Mouse (Mus musculus) stomach, postnatal 0 days (tissue): ENCODE measurements around the gene Actb. TPM values are rescaled to one million over a fixed set of nuclear protein-coding genes. Genes with fewer than 3 reads are reported as not detected.

Experiments
- ATAC-seq: fragments of 200-750 bp; cut with Nextera tagmentation; 2 replicates; pipeline ENCODE4 v1.8.0; 2017; ENCODE audit not compliant: low FRiP score, low TSS enrichment
- DNase-seq: peaks from one replicate; pipeline ENCODE4 v3.0.0-alpha.2; 2016; ENCODE audit warnings: low spot score
- H3K27ac ChIP-seq: fragments of 300-500 bp; sonication (generic); replicated peaks from 2 replicates; pipeline ENCODE4 v1.5.1; 2014; ENCODE audit warnings: mild to moderate bottlenecking, control low read depth
- H3K27me3 ChIP-seq: fragments of 300-500 bp; sonication (generic); 2 replicates; pipeline ENCODE4 v1.6.1; 2014; ENCODE audit warnings: low read length; ENCODE audit not compliant: control insufficient read depth, insufficient read depth
- H3K36me3 ChIP-seq: fragments of 300-500 bp; sonication (generic); 2 replicates; pipeline ENCODE4 v1.6.1; 2014; ENCODE audit warnings: low read length, mixed read lengths; ENCODE audit not compliant: control insufficient read depth, insufficient read depth
- H3K4me1 ChIP-seq: fragments of 300-500 bp; sonication (generic); replicated peaks from 2 replicates; pipeline ENCODE4 v1.6.1; 2014; ENCODE audit warnings: antibody characterized with exemption; ENCODE audit not compliant: control insufficient read depth, insufficient read depth
- H3K4me2 ChIP-seq: fragments of 300-500 bp; sonication (generic); replicated peaks from 2 replicates; pipeline ENCODE4 v1.6.1; 2014; ENCODE audit warnings: low read depth, mild to moderate bottlenecking, control low read depth, moderate library complexity
- H3K4me3 ChIP-seq: fragments of 300-500 bp; sonication (generic); 2 replicates; pipeline ENCODE4 v1.5.1; 2014; ENCODE audit warnings: low read depth, low read length, control low read depth
- H3K9ac ChIP-seq: fragments of 300-500 bp; sonication (generic); 2 replicates; pipeline ENCODE4 v1.6.1; 2014; ENCODE audit warnings: mild to moderate bottlenecking, low read length, control low read depth, mixed read lengths
- H3K9me3 ChIP-seq: fragments of 300-500 bp; sonication (generic); 2 replicates; pipeline ENCODE4 v1.6.1; 2016; ENCODE audit warnings: low read length; ENCODE audit not compliant: control insufficient read depth
- CTCF ChIP-seq: IDR thresholded peaks from 2 replicates; pipeline ENCODE4 v1.5.1; 2016; ENCODE audit warnings: antibody characterized with exemption, low read depth, mild to moderate bottlenecking, moderate library complexity
- EP300 ChIP-seq: optimal IDR thresholded peaks from 2 replicates; pipeline ENCODE3; 2016; ENCODE audit warnings: antibody characterized with exemption
- WGBS: fragments of 180-500 bp; shearing (Covaris S2); extraction: QIAGEN DNeasy Blood & Tissue Kit; methylation state at CpG from one replicate; pipeline ENCODE4 v1.1.7; 2014; 5-methylcytosine and 5-hydroxymethylcytosine counted together
- polyA plus RNA-seq: library from polyadenylated mRNA; unstranded; fragments of >200 nt; fragmentation: Nextera tagmentation; extraction: Ambion mirVana; gene quantifications from 2 replicates; pipeline ENCODE4 v1.2.1, GENCODE M21; 2015

The Actb gene
- polyA plus RNA-seq, 1 experiment from 2014 or later = 16,187 TPM

DNA sequence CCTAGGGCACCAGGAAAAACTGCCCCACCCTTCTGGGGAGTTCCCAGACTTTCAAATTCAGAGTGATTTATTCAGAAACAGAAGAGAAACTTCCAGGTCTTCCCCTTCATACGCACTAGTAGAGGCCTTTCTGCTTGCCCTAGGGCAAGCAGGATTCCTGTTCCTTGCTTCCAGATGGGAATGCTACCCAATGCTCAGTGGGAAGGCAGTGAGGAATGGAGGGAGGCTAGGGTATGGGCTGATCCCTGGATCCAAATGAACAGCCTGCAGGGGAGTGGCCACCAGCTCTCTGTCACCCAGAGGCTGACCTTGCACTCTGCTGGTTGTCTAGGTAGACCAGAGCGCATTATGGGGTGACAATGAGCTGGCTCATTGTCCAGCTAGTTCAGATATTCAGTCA lies 5.1 kb upstream of the Actb start:
- Histone ChIP-seq H3K9ac (no peak overlapping the region), H3K36me3 (no peaks in the 10 kb centered on the region), H3K9me3 (no peaks in the 10 kb centered on the region), H3K27me3 (no peaks in the 10 kb centered on the region), H3K4me3 (no peak overlapping the region), H3K27ac (peak overlapping the region; percentile 70), H3K4me1 (peaks cover 28% of the 10 kb centered on the region), H3K4me2 (no peak overlapping the region)
- no peak for DNase-seq
- ATAC-seq = no peak
- WGBS = 75% methylated on average over 2 of the region's 2 CpGs
- TF ChIP-seq EP300 (no peak), CTCF (no peak)

DNA sequence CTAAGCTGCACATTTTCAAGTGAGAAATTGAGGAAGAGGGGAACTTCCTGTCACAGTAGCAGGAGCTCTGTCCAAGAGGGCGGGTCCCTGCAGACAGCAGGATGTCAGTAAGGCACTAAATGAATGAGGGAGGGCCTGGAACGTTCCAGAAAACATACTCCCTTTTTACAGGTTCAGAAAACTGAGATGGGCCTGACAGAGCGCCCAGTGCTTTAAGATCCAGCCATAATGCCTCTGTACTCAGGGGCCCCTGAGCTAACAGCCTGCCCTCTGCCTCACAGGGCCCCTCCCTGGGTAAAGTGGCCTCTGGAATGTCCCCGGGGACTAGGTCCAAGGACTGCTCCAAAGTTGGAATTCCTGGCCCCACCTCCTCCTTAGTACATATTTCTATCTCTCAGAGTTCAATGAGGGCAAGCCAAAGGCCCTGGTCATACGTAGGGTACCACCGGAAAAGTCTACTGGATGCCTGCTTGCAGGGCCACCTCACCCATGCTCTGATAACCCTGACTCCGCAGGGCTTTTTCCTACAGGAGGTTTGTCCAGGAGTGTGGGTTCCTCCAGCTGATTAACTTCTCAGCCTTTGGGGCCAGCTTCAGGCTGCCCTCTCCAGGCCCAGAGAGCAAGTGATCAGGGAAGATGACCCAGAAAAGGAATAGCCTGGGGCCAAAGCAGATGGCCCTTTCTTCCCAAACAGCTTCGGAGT lies 3.2 kb upstream of the Actb start:
- Histone ChIP-seq H3K4me2 (peak overlapping the region; percentile 17; the same call in 1 of the 2 replicates), H3K9ac (peak overlapping the region; percentile 56), H3K9me3 (no peaks in the 10 kb centered on the region), H3K36me3 (peaks cover 7% of the 10 kb centered on the region), H3K4me3 (no peak overlapping the region), H3K27me3 (no peaks in the 10 kb centered on the region), H3K4me1 (peaks cover 28% of the 10 kb centered on the region), H3K27ac (peak overlapping the region; percentile 99)
- 29% methylated on average over 8 of the region's 8 CpGs for WGBS
- peak; percentile 78 for DNase-seq
- ATAC-seq = peak; percentile 24
- TF ChIP-seq EP300 (no peak), CTCF (peak; percentile 6; the same call in 1 of the 2 replicates)

DNA sequence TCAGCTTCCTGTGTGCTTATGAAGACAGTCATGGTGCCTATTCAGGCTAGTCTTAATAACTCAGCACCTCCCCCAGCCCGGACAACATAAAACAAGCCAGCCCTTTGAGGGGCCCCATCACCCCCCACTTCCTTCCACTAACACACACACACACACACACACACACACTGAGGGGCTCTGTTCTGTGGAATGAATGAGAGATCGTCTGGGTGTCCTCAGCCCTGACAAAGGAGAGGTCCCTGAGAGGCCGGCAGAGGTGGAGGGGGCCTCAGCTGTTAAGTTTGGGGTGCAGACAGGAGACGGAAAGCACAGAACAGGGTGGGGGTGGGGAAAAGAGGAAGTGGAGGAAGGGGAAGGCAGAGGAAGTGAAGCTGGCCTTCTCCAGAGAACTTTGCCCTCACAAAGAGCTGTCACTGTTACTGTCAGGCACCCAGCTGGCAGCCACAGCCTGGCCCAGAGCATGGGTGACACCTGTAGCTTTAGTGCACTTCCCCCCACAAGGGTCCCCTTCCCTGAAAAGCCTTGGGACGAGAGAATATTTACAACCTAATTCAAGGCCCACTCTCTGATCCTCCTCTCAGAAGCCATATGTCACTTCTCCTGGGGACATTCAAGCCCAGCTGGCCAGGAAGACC lies 2.5 kb upstream of the Actb start:
- 39% methylated on average over 5 of the region's 5 CpGs for WGBS
- H3K4me2 ChIP-seq = peak overlapping the region; percentile 17; the same call in 1 of the 2 replicates
- H3K9ac ChIP-seq = peak overlapping the region; percentile 56
- TF ChIP-seq EP300 = no peak
- no peak for TF ChIP-seq CTCF
- ATAC-seq (no peak), DNase-seq (no peak)
- peaks cover 28% of the 10 kb centered on the region for H3K4me1 ChIP-seq
- no peaks in the 10 kb centered on the region for H3K27me3 ChIP-seq
- peak overlapping the region; percentile 99 for H3K27ac ChIP-seq
- H3K4me3 ChIP-seq = no peak overlapping the region
- no peaks in the 10 kb centered on the region for H3K9me3 ChIP-seq
- peaks cover 11% of the 10 kb centered on the region for H3K36me3 ChIP-seq

DNA sequence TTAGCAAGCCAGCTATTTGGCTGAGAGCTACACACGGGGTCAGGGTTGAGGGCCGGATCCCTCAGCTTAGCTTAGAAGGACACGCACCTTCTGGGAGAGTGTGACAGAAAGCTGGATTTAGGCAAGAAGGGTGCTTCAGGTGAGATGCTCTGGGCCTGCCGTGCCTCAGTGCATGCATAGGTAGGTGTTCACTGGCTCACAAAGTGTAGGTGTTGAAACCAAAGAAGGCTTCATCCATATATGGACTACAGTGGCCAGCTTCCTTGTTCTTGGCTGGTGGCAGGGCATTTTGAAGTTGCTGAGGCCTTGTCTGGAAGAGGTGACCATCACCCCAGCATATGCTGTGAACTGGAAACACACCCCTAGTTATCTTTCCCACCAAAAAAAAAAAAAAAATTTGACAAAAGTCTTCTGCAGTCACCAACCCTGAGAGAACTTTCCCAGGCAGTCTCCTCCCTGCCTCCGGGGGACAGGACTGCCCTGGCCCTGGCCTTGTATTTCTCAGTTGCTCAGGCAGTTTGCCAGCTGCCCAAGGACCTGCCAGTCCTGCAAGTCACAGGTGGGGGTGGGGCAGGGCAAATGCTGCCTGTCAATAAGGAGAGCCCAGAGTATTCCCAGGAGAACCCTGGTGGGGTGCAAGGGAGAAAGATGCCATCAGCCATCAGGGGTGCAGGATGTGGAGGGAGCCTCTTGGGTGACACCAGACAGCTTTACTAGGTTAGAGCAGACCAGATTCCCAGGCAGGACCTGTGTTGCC lies 1.4 kb upstream of the Actb start:
- Histone ChIP-seq H3K4me3 (no peak overlapping the region), H3K27me3 (no peaks in the 10 kb centered on the region), H3K4me1 (peaks cover 28% of the 10 kb centered on the region), H3K36me3 (peaks cover 14% of the 10 kb centered on the region), H3K4me2 (peak overlapping the region; percentile 87), H3K9me3 (no peaks in the 10 kb centered on the region), H3K9ac (peak overlapping the region; percentile 18), H3K27ac (peak overlapping the region; percentile 99)
- no peak for ATAC-seq
- WGBS = 29% methylated on average over 5 of the region's 5 CpGs
- no peak for TF ChIP-seq CTCF
- TF ChIP-seq EP300 = peak; percentile 39
- DNase-seq = peak; percentile 87

DNA sequence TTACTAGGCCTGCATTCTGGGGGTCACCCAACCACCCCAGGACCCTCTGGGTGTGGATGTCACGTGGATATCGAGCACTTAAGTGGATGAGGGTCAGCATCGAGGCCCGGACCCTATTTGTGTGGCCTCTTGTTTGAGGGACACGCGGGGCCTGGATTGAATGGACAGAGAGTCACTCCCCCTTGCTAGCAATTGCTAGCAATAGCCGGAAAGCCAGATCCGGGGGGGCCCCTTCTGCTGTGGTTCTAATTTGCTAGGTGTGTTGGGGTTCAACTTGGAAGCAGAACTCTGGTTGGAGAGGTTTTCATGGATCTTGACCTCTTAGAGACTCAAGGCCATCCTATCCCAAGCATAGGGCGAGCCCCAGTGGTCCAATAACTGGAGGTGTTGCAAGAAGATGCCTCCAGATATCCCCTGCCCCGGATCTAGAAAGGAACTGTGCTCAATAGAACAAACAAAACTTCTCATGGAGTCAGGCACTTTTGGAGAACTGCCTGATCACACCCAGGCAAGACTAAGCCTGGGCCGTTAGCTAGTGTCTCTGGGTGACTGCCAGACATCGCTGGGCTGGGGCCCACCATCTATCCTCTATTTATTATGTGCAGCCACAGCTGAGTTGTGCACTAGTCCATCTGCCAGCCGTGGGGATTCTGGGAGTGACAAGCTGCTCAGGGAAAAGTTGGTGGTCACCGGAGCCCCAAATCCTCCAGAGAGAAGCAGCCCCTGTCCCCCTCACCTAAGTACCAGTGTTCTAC lies 671 bp upstream of the Actb start:
- Histone ChIP-seq H3K4me2 (peak overlapping the region; percentile 87), H3K4me3 (peak overlapping the region; percentile 49), H3K27me3 (no peaks in the 10 kb centered on the region), H3K36me3 (peaks cover 21% of the 10 kb centered on the region), H3K9ac (peak overlapping the region; percentile 75), H3K27ac (peak overlapping the region; percentile 99), H3K9me3 (no peaks in the 10 kb centered on the region), H3K4me1 (peaks cover 28% of the 10 kb centered on the region)
- ATAC-seq (no peak; the same call in 1 of the 2 replicates), DNase-seq (peak; percentile 59)
- TF ChIP-seq EP300 (no peak), CTCF (no peak)
- WGBS = 6% methylated on average over 14 of the region's 14 CpGs
